Mouse (Mus musculus): ENCODE results near the gene Wscd2.

- TF ChIP-seq CTCF (IDR thresholded peaks at IDR 0.05; ENCODE audit: extremely low read depth, insufficient read depth, low read length) (no peak), POLR2A (IDR thresholded peaks at IDR 0.05; ENCODE audit: extremely low read depth, insufficient read depth, low read length) (no peak)
These were observed 9.3 kb downstream of the Wscd2 start for GRCm38 (mm10) chr5:113499421-113499820.
